Mouse (Mus musculus): Measurements from ENCODE around the gene Lmx1b.

GRCm38 (mm10) chr2:33631022-33631707 lies 9.1 kb downstream of the Lmx1b start:
- TF ChIP-seq CTCF (IDR thresholded peaks at IDR 0.05; ENCODE audit: insufficient read depth, low read length) (no peak), POLR2A (IDR thresholded peaks at IDR 0.05; ENCODE audit: borderline replicate concordance, extremely low read depth, low read depth, low read length) (no peak)
